Mouse (Mus musculus): Measurements from ENCODE around the gene Mthfs.

DNA sequence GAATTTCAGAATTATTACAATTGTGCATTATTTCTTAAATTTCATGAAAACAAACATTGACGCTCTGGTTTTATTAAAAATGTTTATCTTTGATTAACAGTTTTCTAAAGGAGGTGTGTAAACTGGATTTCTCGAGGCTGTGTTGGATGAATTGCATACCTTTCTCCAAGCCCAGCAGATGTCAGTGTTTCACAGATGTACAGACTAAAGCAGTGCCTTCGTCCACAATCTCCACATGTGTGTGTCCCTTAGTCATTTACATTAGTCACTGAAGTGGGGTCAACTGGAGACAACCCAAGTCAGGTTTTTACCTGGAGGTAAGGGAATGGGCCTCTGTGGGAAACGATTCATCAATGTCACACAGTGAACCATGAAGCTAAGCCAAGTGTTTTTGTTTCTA, 15.6 kb downstream of the Mthfs start:
- TF ChIP-seq CTCF (IDR thresholded peaks at IDR 0.05; ENCODE audit: borderline replicate concordance, insufficient read depth, low read depth, low read length) (no peak), POLR2A (IDR thresholded peaks at IDR 0.05; ENCODE audit: borderline replicate concordance, insufficient read depth, low read length) (no peak)
